Mouse (Mus musculus): ENCODE measurements around the gene Elmod3. TPM values are rescaled to one million over a fixed set of nuclear protein-coding genes. Genes with fewer than 3 reads are reported as not detected.

Gene Elmod3
- polyA plus RNA-seq, 1 experiment = 40.2 TPM

- TF ChIP-seq POLR2A (IDR thresholded peaks at IDR 0.05; ENCODE audit: control insufficient read depth, low read depth, low read length) (no peak), CTCF (IDR thresholded peaks at IDR 0.05; ENCODE audit: control insufficient read depth, insufficient read depth, insufficient replicate concordance, low read depth, low read length) (no peak)
- H3K4me1 ChIP-seq (ENCODE audit: control insufficient read depth, insufficient read depth, low read length) = no peaks in the 10 kb centered on the region
Measured at GRCm38 (mm10) chr6:72588307-72588706, 9.9 kb downstream of the Elmod3 start.

GRCm38 (mm10) chr6:72586701-72587100 lies 11.5 kb downstream of the Elmod3 start:
- TF ChIP-seq CTCF (IDR thresholded peaks at IDR 0.05; ENCODE audit: control insufficient read depth, insufficient read depth, insufficient replicate concordance, low read depth, low read length) (no peak), POLR2A (IDR thresholded peaks at IDR 0.05; ENCODE audit: control insufficient read depth, low read depth, low read length) (no peak)
- no peak overlapping the region for H3K4me3 ChIP-seq (ENCODE audit: control insufficient read depth, low read depth, low read length)
- no peaks in the 10 kb centered on the region for H3K36me3 ChIP-seq (ENCODE audit: control insufficient read depth, insufficient read depth, low read length)
- no peaks in the 10 kb centered on the region for H3K4me1 ChIP-seq (ENCODE audit: control insufficient read depth, insufficient read depth, low read length)
- no peaks in the 10 kb centered on the region for H3K27me3 ChIP-seq (ENCODE audit: control insufficient read depth, insufficient read depth, low read length)
- H3K27ac ChIP-seq (ENCODE audit: control insufficient read depth, insufficient read depth, low read depth, low read length) = no peak overlapping the region

More at GRCm38 (mm10) chr6:72588307-72588706, 9.9 kb downstream of the Elmod3 start:
- no peaks in the 10 kb centered on the region for H3K36me3 ChIP-seq (ENCODE audit: control insufficient read depth, insufficient read depth, low read length)
- no peak overlapping the region for H3K27ac ChIP-seq (ENCODE audit: control insufficient read depth, insufficient read depth, low read depth, low read length)
- no peaks in the 10 kb centered on the region for H3K27me3 ChIP-seq (ENCODE audit: control insufficient read depth, insufficient read depth, low read length)
- no peak overlapping the region for H3K4me3 ChIP-seq (ENCODE audit: control insufficient read depth, low read depth, low read length)

GRCm38 (mm10) chr6:72584154-72584553 lies 14.1 kb downstream of the Elmod3 start:
- Histone ChIP-seq H3K4me3 (ENCODE audit: control insufficient read depth, low read depth, low read length) (no peak overlapping the region), H3K27ac (ENCODE audit: control insufficient read depth, insufficient read depth, low read depth, low read length) (no peak overlapping the region; the same call in 1 of the 2 replicates), H3K27me3 (ENCODE audit: control insufficient read depth, insufficient read depth, low read length) (no peaks in the 10 kb centered on the region), H3K36me3 (ENCODE audit: control insufficient read depth, insufficient read depth, low read length) (no peaks in the 10 kb centered on the region; the same call in 1 of the 2 replicates), H3K4me1 (ENCODE audit: control insufficient read depth, insufficient read depth, low read length) (no peaks in the 10 kb centered on the region)
- TF ChIP-seq CTCF (IDR thresholded peaks at IDR 0.05; ENCODE audit: control insufficient read depth, insufficient read depth, insufficient replicate concordance, low read depth, low read length) = no peak
- no peak for TF ChIP-seq POLR2A (IDR thresholded peaks at IDR 0.05; ENCODE audit: control insufficient read depth, low read depth, low read length)

- H3K27ac ChIP-seq (ENCODE audit: control insufficient read depth, insufficient read depth, low read depth, low read length) = no peak overlapping the region
- no peak overlapping the region for H3K4me3 ChIP-seq (ENCODE audit: control insufficient read depth, low read depth, low read length)
- no peaks in the 10 kb centered on the region for H3K4me1 ChIP-seq (ENCODE audit: control insufficient read depth, insufficient read depth, low read length)
- H3K27me3 ChIP-seq (ENCODE audit: control insufficient read depth, insufficient read depth, low read length) = no peaks in the 10 kb centered on the region
- H3K36me3 ChIP-seq (ENCODE audit: control insufficient read depth, insufficient read depth, low read length) = no peaks in the 10 kb centered on the region; the same call in 1 of the 2 replicates
- TF ChIP-seq CTCF (IDR thresholded peaks at IDR 0.05; ENCODE audit: control insufficient read depth, insufficient read depth, insufficient replicate concordance, low read depth, low read length) (no peak), POLR2A (IDR thresholded peaks at IDR 0.05; ENCODE audit: control insufficient read depth, low read depth, low read length) (no peak)
Measured at GRCm38 (mm10) chr6:72583211-72583839, 14.9 kb downstream of the Elmod3 start.

- TF ChIP-seq CTCF (IDR thresholded peaks at IDR 0.05; ENCODE audit: control insufficient read depth, insufficient read depth, insufficient replicate concordance, low read depth, low read length) = no peak
- no peak for TF ChIP-seq POLR2A (IDR thresholded peaks at IDR 0.05; ENCODE audit: control insufficient read depth, low read depth, low read length)
- Histone ChIP-seq H3K27ac (ENCODE audit: control insufficient read depth, insufficient read depth, low read depth, low read length) (no peak overlapping the region), H3K36me3 (ENCODE audit: control insufficient read depth, insufficient read depth, low read length) (no peaks in the 10 kb centered on the region; the same call in 1 of the 2 replicates), H3K4me3 (ENCODE audit: control insufficient read depth, low read depth, low read length) (no peak overlapping the region), H3K27me3 (ENCODE audit: control insufficient read depth, insufficient read depth, low read length) (no peaks in the 10 kb centered on the region), H3K4me1 (ENCODE audit: control insufficient read depth, insufficient read depth, low read length) (no peaks in the 10 kb centered on the region)
Measured at GRCm38 (mm10) chr6:72581625-72582382, 16.4 kb downstream of the Elmod3 start.

- H3K36me3 ChIP-seq (ENCODE audit: control insufficient read depth, insufficient read depth, low read length) = peaks cover 2% of the 10 kb centered on the region
- no peak overlapping the region for H3K4me3 ChIP-seq (ENCODE audit: control insufficient read depth, low read depth, low read length)
- H3K4me1 ChIP-seq (ENCODE audit: control insufficient read depth, insufficient read depth, low read length) = no peaks in the 10 kb centered on the region
- H3K27me3 ChIP-seq (ENCODE audit: control insufficient read depth, insufficient read depth, low read length) = no peaks in the 10 kb centered on the region
- H3K27ac ChIP-seq (ENCODE audit: control insufficient read depth, insufficient read depth, low read depth, low read length) = no peak overlapping the region
- no peak for TF ChIP-seq CTCF (IDR thresholded peaks at IDR 0.05; ENCODE audit: control insufficient read depth, insufficient read depth, insufficient replicate concordance, low read depth, low read length)
- TF ChIP-seq POLR2A (IDR thresholded peaks at IDR 0.05; ENCODE audit: control insufficient read depth, low read depth, low read length) = no peak
Measured at GRCm38 (mm10) chr6:72576041-72576440, 22.2 kb downstream of the Elmod3 start.

GRCm38 (mm10) chr6:72571826-72572225 lies 26.4 kb downstream of the Elmod3 start:
- H3K27ac ChIP-seq (ENCODE audit: control insufficient read depth, insufficient read depth, low read depth, low read length) = no peak overlapping the region
- H3K27me3 ChIP-seq (ENCODE audit: control insufficient read depth, insufficient read depth, low read length) = no peaks in the 10 kb centered on the region
- TF ChIP-seq POLR2A (IDR thresholded peaks at IDR 0.05; ENCODE audit: control insufficient read depth, low read depth, low read length) (no peak), CTCF (IDR thresholded peaks at IDR 0.05; ENCODE audit: control insufficient read depth, insufficient read depth, insufficient replicate concordance, low read depth, low read length) (no peak)
- no peak overlapping the region for H3K4me3 ChIP-seq (ENCODE audit: control insufficient read depth, low read depth, low read length)
- no peaks in the 10 kb centered on the region for H3K4me1 ChIP-seq (ENCODE audit: control insufficient read depth, insufficient read depth, low read length)
- H3K36me3 ChIP-seq (ENCODE audit: control insufficient read depth, insufficient read depth, low read length) = peaks cover 2% of the 10 kb centered on the region
